Mouse (Mus musculus): Measurements from ENCODE around the gene Lgi1.

Lgi1 gene

GRCm38 (mm10) chr19:38264505-38265500 lies at the start of gene Lgi1:
Lgi1 (plus strand) TSS chr19:38264536.
- DNase-seq (ENCODE audit: low spot score in 2 of 2) = peak; percentile 61 to 63

- no peak for DNase-seq (ENCODE audit: low spot score in 2 of 2)
These were observed 46.6 kb upstream of the Lgi1 start for GRCm38 (mm10) chr19:38217696-38218095.

- DNase-seq (ENCODE audit: low spot score in 2 of 2) = no peak
These were observed 40.9 kb upstream of the Lgi1 start for GRCm38 (mm10) chr19:38223356-38223904.

- peak; percentile 96 to 97 for DNase-seq (ENCODE audit: low spot score in 2 of 2)
These were observed 40.2 kb upstream of the Lgi1 start, which contains the start of gene Fra10ac1 for GRCm38 (mm10) chr19:38223905-38224684. Fra10ac1 (minus strand) TSS chr19:38224156.

GRCm38 (mm10) chr19:38224685-38225060 lies 39.7 kb upstream of the Lgi1 start:
- DNase-seq (ENCODE audit: low spot score in 2 of 2) = peak; percentile 46 to 67

GRCm38 (mm10) chr19:38228699-38229098 lies 35.6 kb upstream of the Lgi1 start:
- no peak for DNase-seq (ENCODE audit: low spot score in 2 of 2)

- DNase-seq (ENCODE audit: low spot score in 2 of 2) = no peak
These were observed 32.2 kb upstream of the Lgi1 start for GRCm38 (mm10) chr19:38232087-38232486.

GRCm38 (mm10) chr19:38232516-38232915 lies 31.8 kb upstream of the Lgi1 start:
- no peak for DNase-seq (ENCODE audit: low spot score in 2 of 2)

- no peak for DNase-seq (ENCODE audit: low spot score in 2 of 2)
These were observed 27.8 kb upstream of the Lgi1 start for GRCm38 (mm10) chr19:38236526-38236925.

GRCm38 (mm10) chr19:38237834-38238212 lies 26.5 kb upstream of the Lgi1 start:
- no peak for DNase-seq (ENCODE audit: low spot score in 2 of 2)

GRCm38 (mm10) chr19:38238213-38238951 lies 26.0 kb upstream of the Lgi1 start:
- DNase-seq (ENCODE audit: low spot score in 2 of 2) = peak; percentile 76 to 79

- DNase-seq (ENCODE audit: low spot score in 2 of 2) = no peak
These were observed 22.0 kb upstream of the Lgi1 start for GRCm38 (mm10) chr19:38242314-38242852.

GRCm38 (mm10) chr19:38244748-38245147 lies 19.6 kb upstream of the Lgi1 start:
- no peak for DNase-seq (ENCODE audit: low spot score in 2 of 2)

GRCm38 (mm10) chr19:38245361-38246176 lies 18.8 kb upstream of the Lgi1 start:
- DNase-seq (ENCODE audit: low spot score in 2 of 2) = no peak

- DNase-seq (ENCODE audit: low spot score in 2 of 2) = no peak
These were observed 18.1 kb upstream of the Lgi1 start for GRCm38 (mm10) chr19:38246177-38246622.

- no peak for DNase-seq (ENCODE audit: low spot score in 2 of 2)
These were observed 14.7 kb upstream of the Lgi1 start for GRCm38 (mm10) chr19:38249627-38250026.

GRCm38 (mm10) chr19:38253796-38254195 lies 10.5 kb upstream of the Lgi1 start:
- peak in 1 of 2 experiments; percentile 47 for DNase-seq (ENCODE audit: low spot score in 2 of 2)

GRCm38 (mm10) chr19:38258651-38259065 lies 5.7 kb upstream of the Lgi1 start:
- peak; percentile 58 to 69 for DNase-seq (ENCODE audit: low spot score in 2 of 2)

GRCm38 (mm10) chr19:38259436-38259835 lies 4.9 kb upstream of the Lgi1 start:
- peak in 1 of 2 experiments; percentile 43 for DNase-seq (ENCODE audit: low spot score in 2 of 2)

- peak; percentile 44 to 51 for DNase-seq (ENCODE audit: low spot score in 2 of 2)
These were observed 4.0 kb upstream of the Lgi1 start for GRCm38 (mm10) chr19:38260346-38260745.

Data from frontal cortex, postnatal 36 days (tissue).